Mouse (Mus musculus): ENCODE measurements around the gene Gtse1. TPM values are rescaled to one million over a fixed set of nuclear protein-coding genes. Genes with fewer than 3 reads are reported as not detected.

The Gtse1 gene
- polyA plus RNA-seq (2015; fragmentation: Nextera tagmentation; extraction: Ambion mirVana), result 5.0 and 5.6 TPM in 2 replicates

- Histone ChIP-seq H3K4me2 (peak within 1 kb of the TSS; percentile 89), H3K4me1 (replicated peaks) (peaks cover 31% of the 10 kb centered on the region), H3K27me3 (no peaks in the 10 kb centered on the region), H3K27ac (replicated peaks) (peak within 1 kb of the TSS; percentile 87), H3K9ac (peak within 1 kb of the TSS; percentile 82), H3K36me3 (peaks cover 17% of the 10 kb centered on the region; the same call in 1 of the 2 replicates), H3K9me3 (no peaks in the 10 kb centered on the region), H3K4me3 (peak within 1 kb of the TSS; percentile 55)
- WGBS, result under 1% methylated on average over 42 of the region's 42 CpGs
- peak; percentile 98 for ATAC-seq (ENCODE audit: low read depth)
Measured at GRCm38 (mm10) chr15:85859490-85860031, at the start of gene Gtse1. Gene Gtse1, plus strand, starts transcription at chr15:85859745.

- Histone ChIP-seq H3K9me3 (no peaks in the 10 kb centered on the region), H3K27ac (replicated peaks) (peak overlapping the region; percentile 91), H3K4me3 (peak overlapping the region; percentile 82), H3K27me3 (no peaks in the 10 kb centered on the region), H3K9ac (peak overlapping the region; percentile 85), H3K36me3 (no peaks in the 10 kb centered on the region), H3K4me2 (peak overlapping the region; percentile 89), H3K4me1 (replicated peaks) (peaks cover 17% of the 10 kb centered on the region)
- 91% methylated on average over 5 of the region's 5 CpGs for WGBS
- no peak for ATAC-seq (ENCODE audit: low read depth)
Measured at GRCm38 (mm10) chr15:85810462-85810805, 49.1 kb upstream of the Gtse1 start.

GRCm38 (mm10) chr15:85810806-85811521 lies 48.6 kb upstream of the Gtse1 start:
- Histone ChIP-seq H3K4me2 (peak overlapping the region; percentile 89), H3K27me3 (no peaks in the 10 kb centered on the region), H3K27ac (replicated peaks) (peak overlapping the region; percentile 91), H3K36me3 (no peaks in the 10 kb centered on the region), H3K4me1 (replicated peaks) (peaks cover 17% of the 10 kb centered on the region), H3K9ac (peak overlapping the region; percentile 85), H3K4me3 (peak overlapping the region; percentile 82), H3K9me3 (no peaks in the 10 kb centered on the region)
- peak; percentile 92 for ATAC-seq (ENCODE audit: low read depth)
- 4% methylated on average over 36 of the region's 36 CpGs for WGBS

GRCm38 (mm10) chr15:85811535-85812277 lies 47.8 kb upstream of the Gtse1 start, which contains the start of gene Cdpf1:
Gene Cdpf1, minus strand, starts transcription at chr15:85811697.
- H3K4me3 ChIP-seq, result peak within 1 kb of the TSS; percentile 82
- peak within 1 kb of the TSS; percentile 85 for H3K9ac ChIP-seq
- H3K36me3 ChIP-seq, result no peaks in the 10 kb centered on the region
- no peaks in the 10 kb centered on the region for H3K27me3 ChIP-seq
- peak within 1 kb of the TSS; percentile 89 for H3K4me2 ChIP-seq
- WGBS, result 3% methylated on average over 36 of the region's 36 CpGs
- H3K27ac ChIP-seq (replicated peaks), result peak within 1 kb of the TSS; percentile 91
- peak; percentile 96 for ATAC-seq (ENCODE audit: low read depth)
- no peaks in the 10 kb centered on the region for H3K9me3 ChIP-seq
- peaks cover 17% of the 10 kb centered on the region for H3K4me1 ChIP-seq (replicated peaks)

- H3K9ac ChIP-seq, result no peak overlapping the region
- no peak overlapping the region for H3K4me2 ChIP-seq
- H3K4me1 ChIP-seq (replicated peaks), result peaks cover 17% of the 10 kb centered on the region
- no peak overlapping the region for H3K4me3 ChIP-seq
- WGBS, result 80% methylated on average over 10 of the region's 10 CpGs
- H3K27me3 ChIP-seq, result no peaks in the 10 kb centered on the region
- no peak for ATAC-seq (ENCODE audit: low read depth)
- peaks cover 12% of the 10 kb centered on the region for H3K9me3 ChIP-seq
- H3K27ac ChIP-seq (replicated peaks), result no peak overlapping the region
- no peaks in the 10 kb centered on the region for H3K36me3 ChIP-seq
Measured at GRCm38 (mm10) chr15:85813428-85813827, 46.1 kb upstream of the Gtse1 start.

GRCm38 (mm10) chr15:85821203-85822010 lies 38.1 kb upstream of the Gtse1 start, which contains the start of gene Pkdrej:
Gene Pkdrej, minus strand, starts transcription at chr15:85821734.
- WGBS, result 2% methylated on average over 64 of the region's 65 CpGs
- ATAC-seq (ENCODE audit: low read depth), result peak; percentile 86
- Histone ChIP-seq H3K36me3 (no peaks in the 10 kb centered on the region), H3K4me2 (peak within 1 kb of the TSS; percentile 88), H3K9me3 (peaks cover 18% of the 10 kb centered on the region), H3K27ac (replicated peaks) (no peak within 1 kb of the TSS), H3K9ac (peak within 1 kb of the TSS; percentile 76), H3K27me3 (peaks cover 30% of the 10 kb centered on the region), H3K4me3 (peak within 1 kb of the TSS; percentile 48), H3K4me1 (replicated peaks) (peaks cover 11% of the 10 kb centered on the region)

GRCm38 (mm10) chr15:85822011-85822359 lies 37.6 kb upstream of the Gtse1 start:
- Histone ChIP-seq H3K4me1 (replicated peaks) (peaks cover 11% of the 10 kb centered on the region), H3K4me3 (peak overlapping the region; percentile 48), H3K9ac (peak overlapping the region; percentile 76), H3K4me2 (peak overlapping the region; percentile 88), H3K36me3 (no peaks in the 10 kb centered on the region), H3K9me3 (peaks cover 18% of the 10 kb centered on the region), H3K27ac (replicated peaks) (no peak overlapping the region), H3K27me3 (peaks cover 30% of the 10 kb centered on the region)
- ATAC-seq (ENCODE audit: low read depth), result 0 out of 2 replicates have a peak, but pooled peaks have one; percentile 59
- WGBS, result 15% methylated on average over 4 of the region's 4 CpGs

- WGBS, result 81% methylated on average over 5 of the region's 5 CpGs
- H3K27ac ChIP-seq (replicated peaks), result no peak overlapping the region
- no peak overlapping the region for H3K9ac ChIP-seq
- H3K4me2 ChIP-seq, result no peak overlapping the region
- H3K4me1 ChIP-seq (replicated peaks), result peaks cover 6% of the 10 kb centered on the region
- H3K27me3 ChIP-seq, result peaks cover 14% of the 10 kb centered on the region
- no peaks in the 10 kb centered on the region for H3K36me3 ChIP-seq
- no peak overlapping the region for H3K4me3 ChIP-seq
- no peak for ATAC-seq (ENCODE audit: low read depth)
- no peaks in the 10 kb centered on the region for H3K9me3 ChIP-seq
Measured at GRCm38 (mm10) chr15:85826676-85827075, 32.9 kb upstream of the Gtse1 start.

- Histone ChIP-seq H3K9me3 (no peaks in the 10 kb centered on the region), H3K27me3 (0 out of 2 replicates have a peak, but pooled peaks cover 6% of the 10 kb centered on the region), H3K9ac (no peak overlapping the region), H3K4me1 (replicated peaks) (peaks cover 12% of the 10 kb centered on the region), H3K36me3 (no peaks in the 10 kb centered on the region), H3K4me2 (no peak overlapping the region), H3K4me3 (no peak overlapping the region), H3K27ac (replicated peaks) (no peak overlapping the region)
- ATAC-seq (ENCODE audit: low read depth), result no peak
- 86% methylated on average over 4 of the region's 4 CpGs for WGBS
Measured at GRCm38 (mm10) chr15:85828071-85828470, 31.5 kb upstream of the Gtse1 start.

GRCm38 (mm10) chr15:85829470-85829869 lies 30.1 kb upstream of the Gtse1 start:
- no peak for ATAC-seq (ENCODE audit: low read depth)
- no peak overlapping the region for H3K9ac ChIP-seq
- peaks cover 12% of the 10 kb centered on the region for H3K4me1 ChIP-seq (replicated peaks)
- no peak overlapping the region for H3K4me2 ChIP-seq
- H3K27ac ChIP-seq (replicated peaks), result no peak overlapping the region
- WGBS, result 78% methylated on average over 5 of the region's 5 CpGs
- no peaks in the 10 kb centered on the region for H3K9me3 ChIP-seq
- H3K27me3 ChIP-seq, result no peaks in the 10 kb centered on the region
- no peaks in the 10 kb centered on the region for H3K36me3 ChIP-seq
- H3K4me3 ChIP-seq, result no peak overlapping the region

- 0 out of 2 replicates have a peak within 1 kb of the TSS, but pooled peaks have one; percentile 38 for H3K27ac ChIP-seq (replicated peaks)
Measured at GRCm38 (mm10) chr15:85831954-85832590, 27.5 kb upstream of the Gtse1 start, which contains the start of gene Ttc38. Gene Ttc38, plus strand, starts transcription at chr15:85832306.

More at GRCm38 (mm10) chr15:85831954-85832590, 27.5 kb upstream of the Gtse1 start, which contains the start of gene Ttc38:
- Histone ChIP-seq H3K4me1 (replicated peaks) (peaks cover 12% of the 10 kb centered on the region), H3K9me3 (no peaks in the 10 kb centered on the region), H3K27me3 (no peaks in the 10 kb centered on the region), H3K4me3 (peak within 1 kb of the TSS; percentile 60), H3K9ac (peak within 1 kb of the TSS; percentile 74), H3K36me3 (peaks cover 5% of the 10 kb centered on the region; the same call in 1 of the 2 replicates), H3K4me2 (peak within 1 kb of the TSS; percentile 68)
- ATAC-seq (ENCODE audit: low read depth), result peak; percentile 95
- WGBS, result 1% methylated on average over 27 of the region's 27 CpGs

Measured in neural tube, embryonic 13.5 days (tissue).